Mouse (Mus musculus) E14TG2a.4 (cell line): Measurements from ENCODE around the gene Cdh12.

Experiments used
- H3K27me3 ChIP-seq: 2 replicates; pipeline ENCODE4 v1.6.1; 2014; ENCODE audit warnings: low read length, control low read depth; ENCODE audit not compliant: insufficient read depth
- H3K36me3 ChIP-seq: 2 replicates; pipeline ENCODE4 v1.6.1; 2014; ENCODE audit warnings: low read length, control low read depth; ENCODE audit not compliant: insufficient read depth
- H3K4me1 ChIP-seq: replicated peaks from 2 replicates; pipeline ENCODE4 v1.6.1; 2014; ENCODE audit warnings: low read depth, low read length, control low read depth
- H3K4me3 ChIP-seq: replicated peaks from 2 replicates; pipeline ENCODE4 v1.5.1; 2014; ENCODE audit warnings: mild to moderate bottlenecking, low read length
- H3K9me3 ChIP-seq: 2 replicates; pipeline ENCODE4 v1.6.1; 2014; ENCODE audit warnings: low read length, control low read depth
- CTCF ChIP-seq: conservative IDR thresholded peaks from 2 replicates; pipeline ENCODE4 v1.5.1; 2014; ENCODE audit warnings: low read length
- NANOG ChIP-seq: IDR thresholded peaks from 2 replicates; pipeline ENCODE4 v1.6.1; 2014; ENCODE audit warnings: borderline replicate concordance, low read length, mixed read lengths
- POU5F1 ChIP-seq: IDR thresholded peaks from 2 replicates; pipeline ENCODE4 v1.6.1; 2014; ENCODE audit warnings: low read length, borderline replicate concordance

The Cdh12 gene

DNA sequence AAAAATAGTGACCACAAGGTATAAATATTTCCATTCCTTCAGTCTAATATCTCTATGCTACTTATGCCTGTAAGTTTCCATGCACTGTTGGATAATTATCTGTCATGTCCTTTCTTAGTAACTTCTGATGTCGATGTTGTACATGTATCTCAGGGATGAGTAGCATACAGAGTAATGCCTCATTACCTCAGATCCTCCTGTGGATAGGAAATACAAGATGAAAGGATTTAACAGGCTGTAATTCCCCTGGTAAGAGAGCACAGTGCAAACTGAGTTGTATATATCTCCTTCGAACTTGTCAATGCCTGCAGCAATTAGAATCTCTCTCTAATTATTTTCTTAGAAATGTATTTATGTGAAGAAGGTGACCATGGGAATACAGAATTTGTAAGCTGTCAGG lies 233.7 kb downstream of the Cdh12 start:
- H3K9me3 ChIP-seq: no peaks in the 10 kb centered on the region
- no peaks in the 10 kb centered on the region for H3K27me3 ChIP-seq
- no peaks in the 10 kb centered on the region for H3K4me1 ChIP-seq
- H3K36me3 ChIP-seq: no peaks in the 10 kb centered on the region
- TF ChIP-seq POU5F1 (no peak), CTCF (no peak), NANOG (no peak)
- no peak overlapping the region for H3K4me3 ChIP-seq

DNA sequence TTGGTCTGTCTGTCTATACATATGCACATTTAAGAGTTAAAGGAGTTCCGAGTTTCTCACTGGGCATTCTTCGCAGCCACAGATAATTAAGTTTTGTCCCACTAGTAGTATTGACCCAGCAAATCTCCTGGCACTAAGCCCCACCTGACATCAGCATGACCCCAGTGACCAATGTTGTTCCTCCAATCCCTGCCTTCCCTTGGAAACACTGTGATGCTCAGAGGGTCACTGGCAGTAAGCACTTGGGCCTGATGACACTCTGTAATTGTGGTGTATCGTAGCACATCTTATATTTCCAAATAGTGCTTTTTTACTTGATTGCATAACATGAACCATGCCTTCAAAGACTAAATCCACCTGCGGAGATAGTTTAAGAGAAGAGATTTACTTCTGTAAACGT lies 235.1 kb downstream of the Cdh12 start:
- H3K4me1 ChIP-seq: no peaks in the 10 kb centered on the region
- H3K27me3 ChIP-seq: no peaks in the 10 kb centered on the region
- no peaks in the 10 kb centered on the region for H3K9me3 ChIP-seq
- no peak overlapping the region for H3K4me3 ChIP-seq
- no peaks in the 10 kb centered on the region for H3K36me3 ChIP-seq
- no peak for TF ChIP-seq POU5F1
- no peak for TF ChIP-seq NANOG
- no peak for TF ChIP-seq CTCF

DNA sequence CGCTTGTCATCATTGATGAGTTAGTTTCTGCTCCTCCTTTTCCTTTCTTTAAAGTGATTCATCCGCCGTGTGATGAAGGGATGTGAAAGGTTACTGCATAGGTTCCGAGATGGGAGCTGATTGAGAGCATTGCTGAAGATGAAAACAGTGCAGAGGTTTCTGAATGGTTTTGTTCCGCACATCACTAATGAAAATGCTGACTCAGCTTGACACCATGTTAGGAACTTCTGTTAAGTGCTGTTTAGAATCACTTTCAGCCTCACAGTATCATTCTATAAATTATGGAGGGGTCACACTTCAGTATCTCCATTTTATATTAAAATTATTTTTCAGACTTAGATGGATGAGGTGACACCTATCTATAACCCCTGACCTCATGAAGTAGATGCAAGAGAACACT lies 247.2 kb downstream of the Cdh12 start:
- H3K4me1 ChIP-seq: no peaks in the 10 kb centered on the region
- H3K4me3 ChIP-seq: no peak overlapping the region
- no peaks in the 10 kb centered on the region for H3K27me3 ChIP-seq
- H3K9me3 ChIP-seq: no peaks in the 10 kb centered on the region
- no peak for TF ChIP-seq POU5F1
- TF ChIP-seq CTCF: no peak
- no peaks in the 10 kb centered on the region for H3K36me3 ChIP-seq

DNA sequence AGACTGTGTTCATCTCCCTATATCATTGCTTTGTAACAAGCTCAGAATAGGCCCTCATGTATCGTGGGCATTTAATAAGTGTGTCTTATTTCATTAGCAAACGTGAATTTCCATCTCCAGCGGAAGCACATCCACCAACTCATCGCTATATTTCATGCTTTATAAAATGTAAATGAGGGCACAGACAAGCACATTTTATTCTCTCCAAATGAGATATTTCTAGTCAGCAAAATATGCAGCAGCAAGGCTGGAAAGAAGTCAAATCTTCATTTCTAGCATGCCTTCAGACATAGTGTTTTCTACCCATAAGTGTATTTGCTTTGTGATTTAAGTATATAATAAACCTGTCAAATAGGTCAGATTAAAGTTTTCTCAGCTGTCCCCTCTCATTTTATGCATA lies 262.8 kb downstream of the Cdh12 start:
- Histone ChIP-seq H3K4me1 (no peaks in the 10 kb centered on the region), H3K27me3 (no peaks in the 10 kb centered on the region), H3K4me3 (no peak overlapping the region), H3K9me3 (no peaks in the 10 kb centered on the region), H3K36me3 (no peaks in the 10 kb centered on the region)
- TF ChIP-seq NANOG (no peak), POU5F1 (no peak), CTCF (no peak)

DNA sequence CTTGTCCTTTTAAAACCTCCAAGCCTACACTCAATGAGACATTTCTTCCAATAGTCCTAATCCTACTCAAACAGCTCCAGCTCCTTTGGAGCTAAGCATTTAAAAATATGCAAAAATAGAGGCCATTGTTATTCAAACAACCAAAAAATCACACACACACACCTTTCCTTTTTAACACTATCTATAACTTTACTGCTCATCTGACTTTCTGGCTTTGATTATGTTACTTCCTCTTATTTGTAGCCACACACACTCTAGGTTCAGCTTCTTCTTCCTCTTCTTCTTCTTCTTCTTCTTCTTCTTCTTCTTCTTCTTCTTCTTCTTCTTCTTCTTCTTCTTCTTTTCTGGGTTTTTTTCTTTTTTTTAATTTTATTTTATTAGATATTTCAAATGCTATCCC lies 323.2 kb downstream of the Cdh12 start:
- Histone ChIP-seq H3K4me3 (no peak overlapping the region), H3K27me3 (no peaks in the 10 kb centered on the region), H3K36me3 (no peaks in the 10 kb centered on the region), H3K4me1 (no peaks in the 10 kb centered on the region), H3K9me3 (no peaks in the 10 kb centered on the region)
- no peak for TF ChIP-seq POU5F1
- no peak for TF ChIP-seq CTCF
- TF ChIP-seq NANOG: no peak

DNA sequence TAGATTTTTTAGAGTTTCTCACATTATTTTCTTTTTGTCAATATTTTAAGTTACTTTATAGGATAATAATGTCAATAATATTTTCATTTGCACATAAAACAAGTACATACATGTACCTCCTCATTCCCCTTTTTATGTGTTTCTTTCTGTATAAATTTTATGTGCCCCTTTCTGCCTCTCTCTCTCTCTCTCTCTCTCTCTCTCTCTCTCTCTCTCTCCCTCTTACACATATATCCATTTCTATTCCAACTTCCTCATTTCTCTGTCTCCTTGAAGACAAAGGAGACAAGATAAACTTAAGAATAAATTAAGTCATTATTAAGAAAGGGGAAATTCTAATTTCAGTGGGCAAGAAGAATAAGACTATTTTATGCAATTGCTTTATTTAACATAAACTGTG lies 324.4 kb downstream of the Cdh12 start:
- TF ChIP-seq NANOG: no peak
- TF ChIP-seq CTCF: no peak
- no peak for TF ChIP-seq POU5F1
- Histone ChIP-seq H3K36me3 (no peaks in the 10 kb centered on the region), H3K4me3 (no peak overlapping the region)

DNA sequence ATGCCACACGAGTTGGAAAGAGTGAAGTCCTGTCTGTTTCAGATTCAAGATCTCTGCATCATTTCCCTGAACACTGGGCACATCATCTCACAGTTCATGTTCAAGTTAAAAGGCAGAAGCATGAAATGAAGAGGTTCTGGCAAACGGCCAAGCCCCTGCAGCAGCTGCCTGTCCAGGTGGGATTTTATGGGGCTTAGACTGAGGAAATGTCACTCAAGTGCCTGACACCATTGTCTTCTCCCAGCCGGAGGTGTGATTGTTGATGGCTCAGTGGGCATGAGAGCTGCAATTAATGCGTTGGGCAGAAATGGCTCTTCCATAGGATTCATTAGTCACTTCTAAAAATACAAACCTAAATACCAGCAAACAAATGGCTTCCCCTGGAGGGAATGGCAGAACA lies 347.9 kb downstream of the Cdh12 start:
- Histone ChIP-seq H3K9me3 (no peaks in the 10 kb centered on the region), H3K4me3 (no peak overlapping the region), H3K36me3 (no peaks in the 10 kb centered on the region), H3K4me1 (no peaks in the 10 kb centered on the region), H3K27me3 (no peaks in the 10 kb centered on the region)
- no peak for TF ChIP-seq CTCF
- no peak for TF ChIP-seq NANOG
- no peak for TF ChIP-seq POU5F1

More for the DNA sequence above, 324.4 kb downstream of the Cdh12 start:
- H3K4me1 ChIP-seq: no peaks in the 10 kb centered on the region
- H3K27me3 ChIP-seq: no peaks in the 10 kb centered on the region
- no peaks in the 10 kb centered on the region for H3K9me3 ChIP-seq

DNA sequence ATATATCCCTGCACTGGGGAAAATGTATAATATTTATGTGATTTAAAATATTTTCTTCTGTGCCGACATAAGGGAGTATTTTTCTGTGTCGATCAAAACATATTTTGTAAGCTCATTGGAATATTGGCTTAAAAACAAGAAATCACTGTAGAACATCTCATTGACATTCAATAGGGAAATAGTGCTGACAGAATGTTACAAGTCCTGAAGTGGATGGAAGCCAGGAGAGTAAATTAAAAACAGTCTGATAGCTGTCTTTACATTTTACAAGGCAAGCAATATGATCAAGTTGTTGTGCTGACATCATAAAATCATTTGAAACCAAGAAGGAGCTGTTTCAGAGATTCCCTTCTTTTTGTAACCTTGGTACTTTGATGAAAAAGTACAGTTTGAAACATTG lies 349.5 kb downstream of the Cdh12 start:
- H3K4me3 ChIP-seq: no peak overlapping the region
- no peaks in the 10 kb centered on the region for H3K4me1 ChIP-seq
- TF ChIP-seq POU5F1 (no peak), CTCF (no peak), NANOG (no peak)
- H3K27me3 ChIP-seq: no peaks in the 10 kb centered on the region
- no peaks in the 10 kb centered on the region for H3K9me3 ChIP-seq
- no peaks in the 10 kb centered on the region for H3K36me3 ChIP-seq

DNA sequence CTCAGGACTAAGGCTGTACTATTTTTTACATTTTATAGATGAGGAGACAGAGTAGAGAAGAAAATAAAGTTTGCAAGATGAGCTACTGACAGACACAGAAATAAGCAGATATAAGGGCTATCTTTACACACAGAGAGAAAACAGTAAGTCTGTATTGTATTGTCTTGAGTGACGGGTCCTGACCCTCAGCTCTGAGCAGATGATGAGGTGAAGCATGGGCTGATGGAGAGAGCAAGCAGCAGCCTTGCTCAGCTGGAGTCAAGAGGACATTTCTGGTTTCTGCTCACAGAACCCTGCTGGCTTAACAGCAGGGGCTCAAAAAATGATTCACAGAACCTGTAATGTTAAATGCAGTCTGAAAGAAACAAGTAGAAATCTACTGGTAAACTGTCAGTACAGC lies 386.8 kb downstream of the Cdh12 start:
- no peaks in the 10 kb centered on the region for H3K36me3 ChIP-seq
- H3K27me3 ChIP-seq: no peaks in the 10 kb centered on the region
- H3K4me3 ChIP-seq: no peak overlapping the region
- H3K4me1 ChIP-seq: no peaks in the 10 kb centered on the region
- TF ChIP-seq POU5F1 (no peak), NANOG (no peak), CTCF (no peak)
- H3K9me3 ChIP-seq: no peaks in the 10 kb centered on the region
